Mouse (Mus musculus) skeletal muscle tissue, adult 2 months (tissue): ENCODE data around the gene Prok2.

Experiments used
- DNase-seq: peaks from one replicate; pipeline ENCODE4 v3.0.0-alpha.2; 2012; ENCODE audit warnings: low read depth, low spot score

The Prok2 gene

GRCm38 (mm10) chr6:99725971-99726561 is at the start of gene Prok2:
TSS of gene Prok2 (minus strand) at chr6:99726392.
- DNase-seq, result no peak

- no peak for DNase-seq
These were observed 48.5 kb upstream of the Prok2 start for GRCm38 (mm10) chr6:99774680-99775079.

DNA sequence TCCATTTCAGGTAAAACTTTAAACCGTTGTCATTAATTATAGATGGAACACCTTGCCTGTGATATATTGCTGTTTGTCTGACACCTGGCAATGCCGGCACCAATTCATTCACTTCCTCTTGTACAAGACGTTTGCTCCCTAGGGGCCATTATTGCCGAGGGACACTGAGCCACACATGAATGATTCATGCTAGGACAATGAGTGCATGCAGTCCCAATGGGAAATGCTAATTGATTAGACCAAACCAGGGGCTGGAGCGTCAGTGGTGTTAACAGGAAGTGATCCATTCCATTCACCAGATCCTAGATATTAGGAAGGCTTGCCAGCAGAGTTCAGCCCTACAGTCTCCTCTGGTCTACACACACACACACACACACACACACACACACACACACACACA is 42.3 kb upstream of the Prok2 start:
- DNase-seq, result no peak

- DNase-seq, result no peak
These were observed 38.7 kb upstream of the Prok2 start for GRCm38 (mm10) chr6:99764916-99765315.

DNA sequence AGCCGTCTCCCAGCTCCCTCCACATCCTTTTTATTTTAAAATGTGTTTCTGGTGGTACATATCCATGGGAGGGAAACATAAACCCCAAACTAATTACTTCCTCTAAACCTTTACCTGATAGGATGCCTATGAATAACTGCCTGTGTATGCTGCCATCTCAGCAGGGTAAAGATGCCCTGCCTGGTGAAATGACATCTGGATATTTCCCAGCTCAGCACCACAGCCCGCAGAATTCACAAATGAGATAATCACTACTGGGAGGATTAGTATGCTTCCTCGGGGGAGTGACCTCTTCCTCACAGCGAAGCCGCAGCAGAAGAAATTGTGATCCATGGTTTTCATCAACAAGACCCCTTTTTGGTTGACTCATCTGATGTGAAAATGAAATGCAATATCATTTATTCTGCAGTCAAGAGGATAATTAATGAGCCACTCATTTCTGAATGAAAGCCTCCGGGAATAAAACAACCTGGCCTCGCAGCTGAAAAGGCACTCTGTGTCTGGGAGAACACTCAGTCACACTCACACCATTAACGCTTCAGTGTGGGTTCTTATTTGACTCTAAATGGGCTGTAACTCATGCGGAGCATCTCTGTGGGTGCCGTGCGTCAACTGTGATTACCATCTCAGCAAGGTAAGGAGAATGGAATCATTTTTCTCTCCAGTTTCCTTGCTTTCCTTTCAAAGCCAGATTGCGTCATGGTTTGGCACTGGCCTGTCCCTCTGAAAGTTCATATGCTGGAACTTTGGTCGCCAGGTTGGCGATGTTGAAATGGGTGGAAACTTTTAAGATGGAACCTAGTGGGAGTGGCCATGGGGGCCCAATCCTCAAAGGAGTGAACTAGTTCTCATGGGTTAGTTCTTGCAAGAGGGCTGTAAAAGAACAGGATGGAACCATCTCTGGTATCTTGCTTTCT is 36.1 kb upstream of the Prok2 start:
- DNase-seq, result no peak

DNA sequence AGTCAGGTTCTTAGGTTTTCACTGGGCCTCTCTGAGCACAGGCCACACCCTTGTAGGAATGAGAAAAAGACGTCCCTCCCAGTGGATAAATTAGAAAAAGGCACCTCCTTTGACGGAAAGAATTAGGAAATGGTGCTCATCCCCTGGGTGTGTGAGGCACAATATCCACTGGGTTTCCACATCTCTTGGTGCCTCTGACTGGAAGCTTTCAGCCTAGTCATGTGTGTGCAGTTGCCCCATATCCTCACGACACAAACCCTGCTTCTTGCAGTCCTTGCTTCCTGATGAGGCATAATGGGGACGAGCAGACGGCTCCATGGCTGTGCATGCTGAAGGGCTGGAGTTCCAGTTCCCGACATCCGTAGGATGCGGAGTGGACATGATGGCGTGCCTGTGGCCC is 29.9 kb upstream of the Prok2 start:
- no peak for DNase-seq

DNA sequence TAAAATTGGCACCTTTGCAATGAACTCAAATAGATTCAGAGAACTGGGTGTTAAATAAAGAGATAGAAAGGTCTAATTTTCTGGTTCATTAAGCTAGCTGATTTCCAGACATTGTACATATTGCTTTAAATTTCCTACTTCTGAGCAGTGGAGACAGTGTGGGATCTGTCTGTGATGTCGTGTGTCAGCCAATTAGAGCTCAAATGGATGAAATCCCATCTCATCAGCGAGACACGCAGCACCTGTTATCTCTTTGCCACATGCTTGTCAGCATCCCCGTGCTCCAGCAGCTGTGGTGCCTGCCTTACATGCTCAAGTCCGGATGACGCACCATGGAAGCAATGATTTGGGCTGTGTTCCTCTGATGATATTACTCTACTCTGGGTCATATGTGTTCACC is 25.1 kb upstream of the Prok2 start:
- DNase-seq, result no peak

DNA sequence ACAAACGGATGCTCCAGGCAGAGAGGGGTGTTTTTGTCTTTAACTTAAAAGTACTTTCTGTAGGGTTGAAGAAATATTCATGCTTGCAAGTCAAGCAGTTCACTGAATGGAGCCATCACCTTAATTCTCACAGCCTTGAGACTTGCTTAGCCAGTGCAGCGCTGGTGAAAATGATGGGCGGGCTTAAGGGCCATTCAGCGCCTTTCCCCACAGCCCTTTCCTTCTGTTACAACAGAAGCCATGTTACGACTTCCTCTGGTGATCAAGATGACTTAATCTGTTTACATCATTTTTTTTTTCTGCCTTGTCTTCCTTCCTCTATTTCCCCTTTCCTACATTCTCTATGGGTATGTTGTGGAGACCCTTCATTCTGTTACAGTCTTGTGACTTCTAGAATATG is 20.1 kb upstream of the Prok2 start:
- DNase-seq, result no peak

DNA sequence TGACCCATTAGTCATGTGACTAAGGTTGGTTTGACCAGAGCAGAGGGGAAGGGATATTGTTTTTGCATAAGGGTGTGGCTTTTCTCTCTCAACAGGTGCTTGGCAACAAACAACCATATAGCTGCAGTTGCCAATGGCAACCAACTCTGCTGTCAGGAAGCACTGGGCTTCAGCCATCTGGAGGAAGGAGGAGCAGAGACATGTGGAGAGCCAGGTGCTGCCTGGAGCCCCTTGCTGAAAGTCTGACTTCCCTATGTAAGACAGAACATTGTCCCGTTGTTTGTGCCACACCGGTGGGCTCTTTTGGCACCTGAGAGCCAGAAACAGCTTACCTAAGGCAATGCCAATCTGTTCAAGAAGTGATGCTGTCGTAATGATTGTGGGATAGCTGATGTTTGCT is 16.7 kb upstream of the Prok2 start:
- DNase-seq, result no peak

GRCm38 (mm10) chr6:99734666-99735065 is 8.5 kb upstream of the Prok2 start:
- DNase-seq, result no peak

DNA sequence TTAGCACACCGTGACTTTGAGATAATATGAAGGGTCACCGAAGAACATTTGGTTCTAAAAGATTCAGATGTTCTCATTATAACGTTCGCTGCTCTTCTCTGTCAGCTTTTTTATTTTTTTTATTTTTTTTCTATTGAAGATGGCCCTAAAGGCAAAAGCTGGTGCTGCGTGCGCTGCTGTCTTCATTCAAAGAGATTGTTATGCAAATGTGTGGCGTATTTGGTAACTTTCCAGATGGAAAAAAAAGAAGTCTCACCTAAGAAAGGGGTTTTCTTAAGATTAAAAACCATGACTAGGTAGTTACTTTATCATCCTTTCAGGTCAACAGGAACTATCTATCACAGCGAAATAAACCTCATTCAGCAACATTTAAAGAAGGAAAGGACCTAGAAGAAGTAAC is 6.5 kb upstream of the Prok2 start:
- no peak for DNase-seq

DNA sequence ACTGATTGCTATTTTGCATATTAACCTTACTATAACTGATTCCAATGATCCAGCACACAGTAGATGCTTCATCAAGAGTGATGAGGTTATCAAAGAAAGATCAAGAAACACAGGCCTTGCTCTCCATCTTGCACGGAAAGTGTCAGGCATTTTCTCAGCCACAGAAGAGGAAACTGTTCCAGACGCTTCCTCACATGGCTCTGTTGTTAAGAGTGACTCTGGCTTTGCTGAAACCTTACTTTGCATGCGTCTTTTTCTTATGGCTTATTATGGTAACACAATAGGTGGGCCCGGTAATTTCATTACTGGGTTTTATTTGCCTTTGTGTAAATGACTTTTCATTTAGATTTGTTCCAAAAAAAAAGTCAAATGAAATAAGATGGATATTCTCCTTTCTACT is 5.7 kb upstream of the Prok2 start:
- DNase-seq, result no peak

GRCm38 (mm10) chr6:99729853-99730252 is 3.7 kb upstream of the Prok2 start:
- DNase-seq, result no peak

DNA sequence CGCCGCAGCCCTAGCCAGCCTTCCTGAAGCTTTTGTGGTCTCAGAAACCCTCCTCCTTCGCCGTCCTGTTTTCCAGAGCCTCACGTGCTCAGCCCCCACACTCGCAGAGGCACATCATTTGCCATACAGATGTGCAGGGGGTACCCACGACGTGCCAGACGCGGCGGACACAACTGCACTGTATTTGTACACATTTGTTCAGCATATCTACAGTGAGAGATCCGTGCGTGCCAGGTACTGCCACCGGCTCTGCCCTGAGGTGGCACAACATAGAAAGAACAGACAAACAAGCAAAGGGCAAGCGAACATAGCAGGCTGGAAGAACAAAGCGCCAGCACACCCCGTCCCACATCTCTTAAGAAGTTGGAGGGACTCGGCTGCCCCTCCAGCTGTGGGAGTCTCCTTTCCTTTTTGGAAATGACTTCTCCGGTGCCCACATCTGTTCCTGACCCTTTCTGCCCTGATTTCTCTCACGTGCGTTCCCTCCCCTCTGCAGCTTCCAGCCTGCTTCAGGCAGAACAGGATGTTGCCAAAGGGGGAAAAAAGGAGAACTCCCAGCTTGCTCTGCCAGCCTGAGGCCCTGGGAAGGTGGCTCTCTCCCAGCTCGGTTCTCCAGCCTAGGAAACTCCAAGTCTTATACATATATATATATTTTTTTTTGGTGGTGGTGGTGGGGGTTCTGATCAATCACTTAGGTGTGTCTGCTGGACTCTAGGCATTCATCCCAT is 548 bp upstream of the Prok2 start:
- DNase-seq, result no peak

- no peak for DNase-seq
These were observed 3.8 kb downstream of the Prok2 start for GRCm38 (mm10) chr6:99722390-99722789.

- no peak for DNase-seq
These were observed 5.2 kb downstream of the Prok2 start for GRCm38 (mm10) chr6:99721032-99721431.

GRCm38 (mm10) chr6:99715913-99716312 is 10.3 kb downstream of the Prok2 start:
- no peak for DNase-seq

DNA sequence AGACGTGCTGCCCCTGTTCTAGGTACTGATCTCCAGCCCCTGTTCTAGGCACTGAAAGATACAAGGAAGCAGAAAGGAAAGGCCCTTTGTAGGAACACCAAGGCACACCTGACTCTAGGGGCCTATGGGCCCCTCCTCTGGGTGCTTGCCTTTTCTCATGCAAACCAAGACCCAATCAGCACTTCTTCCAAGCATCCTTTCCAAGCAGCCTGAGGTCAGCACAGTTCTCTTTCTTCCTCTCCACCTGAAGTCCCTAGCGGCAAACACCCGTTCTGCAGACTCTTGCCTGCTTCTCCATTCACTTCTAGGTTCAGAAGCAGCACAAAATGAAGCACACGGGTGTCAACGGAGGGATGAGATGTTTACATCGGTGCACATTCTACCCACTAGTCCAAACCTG is 11.0 kb downstream of the Prok2 start:
- no peak for DNase-seq

- no peak for DNase-seq
These were observed 12.9 kb downstream of the Prok2 start for GRCm38 (mm10) chr6:99713256-99713655.

GRCm38 (mm10) chr6:99711576-99712101 is 14.6 kb downstream of the Prok2 start:
- DNase-seq, result no peak

DNA sequence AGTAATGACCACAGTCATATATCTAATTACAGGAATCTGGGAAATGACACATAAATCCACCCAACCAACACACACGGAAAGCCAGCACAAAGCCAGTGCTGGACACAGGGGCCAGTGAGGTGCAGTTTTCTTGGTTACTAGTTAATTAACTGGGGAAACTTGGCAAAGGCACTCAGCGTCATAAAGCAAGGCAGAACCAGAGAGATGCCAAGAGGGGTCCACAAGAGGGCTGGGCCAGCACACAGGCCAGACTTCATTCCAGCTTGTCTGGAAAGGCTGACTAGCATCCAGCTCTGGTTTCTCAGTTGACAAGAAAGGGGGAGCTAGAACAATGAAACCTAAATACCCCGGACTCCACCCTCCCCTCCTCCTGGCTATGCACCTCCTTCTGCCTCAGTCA is 25.7 kb downstream of the Prok2 start:
- DNase-seq, result no peak
